Mouse (Mus musculus) forebrain, embryonic 14.5 days (tissue): Measurements from ENCODE around the gene Usp6nl. TPM values are rescaled to one million over a fixed set of nuclear protein-coding genes. Genes with fewer than 3 reads are reported as not detected.

Experiments
- ATAC-seq: fragments of 200-750 bp; cut with Nextera tagmentation; 2 replicates; pipeline ENCODE4 v1.8.0; 2017; ENCODE audit warnings: mild to moderate bottlenecking, moderate library complexity
- DNase-seq: peaks from one replicate; pipeline ENCODE4 v3.0.0-alpha.2; 2015; ENCODE audit warnings: low spot score
- H3K27ac ChIP-seq: fragments of 300-500 bp; sonication (generic); 2 replicates; pipeline ENCODE4 v1.5.1; 2014; ENCODE audit warnings: low read depth, mild to moderate bottlenecking, control low read depth, low read length, moderate library complexity
- H3K27me3 ChIP-seq: fragments of 300-500 bp; sonication (generic); replicated peaks from 2 replicates; pipeline ENCODE4 v1.6.1; 2014; ENCODE audit warnings: low read length, control low read depth, mixed read lengths; ENCODE audit not compliant: control insufficient read depth, insufficient read depth
- H3K36me3 ChIP-seq: fragments of 300-500 bp; sonication (generic); 2 replicates; pipeline ENCODE4 v1.6.1; 2014; ENCODE audit warnings: low read length, control low read depth; ENCODE audit not compliant: control insufficient read depth, insufficient read depth
- H3K4me1 ChIP-seq: fragments of 300-500 bp; sonication (generic); 2 replicates; pipeline ENCODE4 v1.6.1; 2014; ENCODE audit warnings: antibody characterized with exemption, low read length, control low read depth; ENCODE audit not compliant: control insufficient read depth, insufficient read depth
- H3K4me2 ChIP-seq: fragments of 300-500 bp; sonication (generic); 2 replicates; pipeline ENCODE4 v1.6.1; 2014; ENCODE audit warnings: mild to moderate bottlenecking, control low read depth, low read length
- H3K4me3 ChIP-seq: fragments of 300-500 bp; sonication (generic); 2 replicates; pipeline ENCODE4 v1.5.1; 2014; ENCODE audit warnings: low read depth, low read length, control low read depth
- H3K9ac ChIP-seq: fragments of 300-500 bp; sonication (generic); 2 replicates; pipeline ENCODE4 v1.6.1; 2014; ENCODE audit warnings: mild to moderate bottlenecking, low read length, control low read depth, moderate library complexity
- H3K9me3 ChIP-seq: fragments of 300-500 bp; sonication (generic); replicated peaks from 2 replicates; pipeline ENCODE4 v1.6.1; 2016; ENCODE audit warnings: low read length, control low read depth, mixed read lengths; ENCODE audit not compliant: control insufficient read depth
- WGBS: fragments of 180-500 bp; shearing (Covaris S2); extraction: QIAGEN DNeasy Blood & Tissue Kit; methylation state at CpG from one replicate; pipeline ENCODE4 v1.1.7; 2014; 5-methylcytosine and 5-hydroxymethylcytosine counted together
- polyA plus RNA-seq: library from polyadenylated mRNA; unstranded; fragments of >200 nt; fragmentation: Nextera tagmentation; extraction: Ambion mirVana; gene quantifications from 2 replicates; pipeline ENCODE4 v1.2.1, GENCODE M21; 2014

The Usp6nl gene
- polyA plus RNA-seq, 1 experiment from 2014 or later: 6.6 TPM

GRCm38 (mm10) chr2:6487566-6488488 lies 165.4 kb downstream of the Usp6nl start:
- ATAC-seq: no peak
- H3K4me3 ChIP-seq: no peak overlapping the region
- H3K36me3 ChIP-seq: no peaks in the 10 kb centered on the region
- no peaks in the 10 kb centered on the region for H3K9me3 ChIP-seq
- 82% methylated on average over 10 of the region's 10 CpGs for WGBS
- H3K27me3 ChIP-seq: no peaks in the 10 kb centered on the region
- H3K9ac ChIP-seq: no peak overlapping the region
- H3K27ac ChIP-seq: no peak overlapping the region
- DNase-seq: no peak
- H3K4me1 ChIP-seq: peaks cover 14% of the 10 kb centered on the region
- no peak overlapping the region for H3K4me2 ChIP-seq

DNA sequence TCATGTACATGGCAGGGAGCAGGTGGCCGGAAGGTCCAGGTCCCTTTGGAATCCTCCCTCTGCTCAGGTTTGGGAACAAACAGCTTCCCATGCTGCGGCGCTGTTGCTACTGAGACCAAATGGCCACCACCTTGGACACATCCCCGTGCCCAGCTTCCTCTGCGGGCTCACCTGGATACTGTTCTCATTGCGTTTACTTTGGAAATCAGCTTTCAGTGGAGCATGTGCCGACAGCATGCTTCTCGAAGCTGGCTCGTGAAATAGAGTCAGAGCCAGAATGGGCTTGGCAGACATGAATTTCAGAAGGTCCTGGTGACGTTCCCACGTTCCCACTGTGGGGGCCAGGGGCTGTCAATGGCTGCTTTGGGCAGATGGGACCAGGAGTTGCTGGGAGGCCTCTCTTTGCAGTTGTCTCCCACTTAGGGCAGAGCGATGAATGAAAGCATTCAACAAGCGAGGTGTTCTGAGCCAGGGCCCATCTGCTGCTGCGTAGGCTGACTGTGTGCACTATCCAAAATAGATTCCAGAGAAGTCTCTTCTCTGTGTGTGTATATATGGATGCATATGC lies 166.1 kb downstream of the Usp6nl start:
- Histone ChIP-seq H3K9ac (no peak overlapping the region), H3K4me1 (peaks cover 8% of the 10 kb centered on the region), H3K27me3 (no peaks in the 10 kb centered on the region), H3K27ac (no peak overlapping the region), H3K4me3 (no peak overlapping the region), H3K36me3 (no peaks in the 10 kb centered on the region), H3K9me3 (no peaks in the 10 kb centered on the region), H3K4me2 (no peak overlapping the region)
- ATAC-seq (peak; percentile 29; the same call in 1 of the 2 replicates), DNase-seq (peak; percentile 48)
- 82% methylated on average over 14 of the region's 14 CpGs for WGBS

GRCm38 (mm10) chr2:6490076-6490475 lies 167.6 kb downstream of the Usp6nl start:
- Histone ChIP-seq H3K27me3 (no peaks in the 10 kb centered on the region), H3K27ac (no peak overlapping the region), H3K4me2 (no peak overlapping the region), H3K9me3 (no peaks in the 10 kb centered on the region), H3K9ac (no peak overlapping the region), H3K4me3 (no peak overlapping the region), H3K4me1 (no peaks in the 10 kb centered on the region), H3K36me3 (no peaks in the 10 kb centered on the region)
- 92% methylated on average over 6 of the region's 6 CpGs for WGBS
- DNase-seq: no peak
- ATAC-seq: no peak

GRCm38 (mm10) chr2:6490870-6491269 lies 168.4 kb downstream of the Usp6nl start:
- no peak overlapping the region for H3K27ac ChIP-seq
- no peaks in the 10 kb centered on the region for H3K9me3 ChIP-seq
- H3K4me2 ChIP-seq: no peak overlapping the region
- DNase-seq (no peak), ATAC-seq (no peak)
- H3K36me3 ChIP-seq: no peaks in the 10 kb centered on the region
- no peaks in the 10 kb centered on the region for H3K4me1 ChIP-seq
- H3K4me3 ChIP-seq: no peak overlapping the region
- no peak overlapping the region for H3K9ac ChIP-seq
- 84% methylated on average over 4 of the region's 4 CpGs for WGBS
- no peaks in the 10 kb centered on the region for H3K27me3 ChIP-seq

GRCm38 (mm10) chr2:6493886-6494285 lies 171.4 kb downstream of the Usp6nl start:
- H3K4me1 ChIP-seq: no peaks in the 10 kb centered on the region
- H3K27me3 ChIP-seq: no peaks in the 10 kb centered on the region
- DNase-seq (no peak), ATAC-seq (no peak)
- H3K9ac ChIP-seq: no peak overlapping the region
- WGBS: 79% methylated on average over 5 of the region's 5 CpGs
- no peaks in the 10 kb centered on the region for H3K36me3 ChIP-seq
- H3K4me2 ChIP-seq: no peak overlapping the region
- no peak overlapping the region for H3K27ac ChIP-seq
- no peaks in the 10 kb centered on the region for H3K9me3 ChIP-seq
- H3K4me3 ChIP-seq: no peak overlapping the region

Other genes with a start within 250 kb of the Usp6nl start
- 1.8 and 3.4 TPM in 2 replicates for gene Proser2, start 192.5 kb upstream of the Usp6nl start, polyA plus RNA-seq
- gene Echdc3, start 109.6 kb upstream of the Usp6nl start, polyA plus RNA-seq: 1.3 and 1.4 TPM in 2 replicates